In genomic region chr1:177531791-177532190, GRCm38 (mm10) we compare ENCODE assay signal across 12 mouse cellular contexts.
DNase-seq lines count a peak whose midpoint lies in the region; ATAC-seq lines count a peak whose summit lies in the region.
"Had no signal": no experiment of that assay in that cellular context is flagged by ENCODE, and none has a peak within 500 bp of the region (broad histone marks: within the 10 kb centered on the region; RNA-seq: fewer than 3 reads in every experiment).

No protein-coding gene starts in this region.

- no peaks in the 10 kb centered on the region for H3K36me3 ChIP-seq in liver, embryonic 16.5 days (ENCODE audit: control insufficient read depth, insufficient read depth)
- H3K36me3 ChIP-seq in liver, embryonic 12.5 days, result no peaks in the 10 kb centered on the region
- H3K36me3 ChIP-seq in heart, embryonic 12.5 days, result no peaks in the 10 kb centered on the region
- H3K36me3 ChIP-seq: stomach, embryonic 15.5 days had no signal

- 21% methylated on average over 2 of the region's 2 CpGs for WGBS in liver, embryonic 16.5 days (ENCODE audit: insufficient replicate concordance)
- 28% methylated on average over 2 of the region's 2 CpGs for whole genome bisulfite sequencing in liver, embryonic 12.5 days (ENCODE audit: insufficient replicate concordance)
- WGBS in heart, embryonic 12.5 days, result 62% methylated on average over 2 of the region's 2 CpGs

- no peak overlapping the region for H3K9ac ChIP-seq in liver, embryonic 16.5 days (ENCODE audit: low read depth, low read length)
- no peak overlapping the region for H3K9ac ChIP-seq in liver, embryonic 12.5 days
- no peak overlapping the region for H3K9ac ChIP-seq in heart, embryonic 12.5 days
- H3K9ac ChIP-seq: hindbrain, embryonic 14.5 days; stomach, embryonic 15.5 days had no signal

- H3K27me3 ChIP-seq in liver, embryonic 16.5 days (ENCODE audit: control insufficient read depth, insufficient read depth, low read depth, low read length), result no peaks in the 10 kb centered on the region
- H3K27me3 ChIP-seq in liver, embryonic 12.5 days (replicated peaks), result no peaks in the 10 kb centered on the region
- H3K27me3 ChIP-seq in heart, embryonic 12.5 days (replicated peaks), result no peaks in the 10 kb centered on the region
- H3K27me3 ChIP-seq: stomach, embryonic 15.5 days had no signal

- ATAC-seq in liver, embryonic 16.5 days (ENCODE audit: low read depth), result peak; percentile 30; the same call in 1 of the 2 replicates
- no peak for ATAC-seq in liver, embryonic 12.5 days
- ATAC-seq in heart, embryonic 12.5 days (ENCODE audit: insufficient number of reproducible peaks, low FRiP score), result peak; percentile 73
- no peak for ATAC-seq in frontal cortex, adult (ENCODE audit: low TSS enrichment)

- H3K4me1 ChIP-seq in liver, embryonic 16.5 days (ENCODE audit: control insufficient read depth, low read depth, low read length), result no peaks in the 10 kb centered on the region
- H3K4me1 ChIP-seq in liver, embryonic 12.5 days, result no peaks in the 10 kb centered on the region
- no peaks in the 10 kb centered on the region for H3K4me1 ChIP-seq in heart, embryonic 12.5 days (replicated peaks)
- H3K4me1 ChIP-seq: stomach, embryonic 15.5 days had no signal

- H3K9me3 ChIP-seq in liver, embryonic 16.5 days (replicated peaks; ENCODE audit: control insufficient read depth, low read length), result no peaks in the 10 kb centered on the region
- H3K9me3 ChIP-seq in liver, embryonic 12.5 days (replicated peaks), result no peaks in the 10 kb centered on the region
- no peaks in the 10 kb centered on the region for H3K9me3 ChIP-seq in heart, embryonic 12.5 days (replicated peaks)
- H3K9me3 ChIP-seq: stomach, embryonic 15.5 days had no signal

- H3K4me2 ChIP-seq in liver, embryonic 16.5 days (ENCODE audit: low read depth, low read length), result no peak overlapping the region
- no peak overlapping the region for H3K4me2 ChIP-seq in liver, embryonic 12.5 days
- H3K4me2 ChIP-seq in heart, embryonic 12.5 days, result no peak overlapping the region
- H3K4me2 ChIP-seq: hindbrain, embryonic 14.5 days; midbrain, embryonic 11.5 days; stomach, embryonic 15.5 days had no signal

- H3K27ac ChIP-seq in liver, embryonic 16.5 days (ENCODE audit: low read length), result no peak overlapping the region
- no peak overlapping the region for H3K27ac ChIP-seq in liver, embryonic 12.5 days
- no peak overlapping the region for H3K27ac ChIP-seq in heart, embryonic 12.5 days (ENCODE audit: poor library complexity, severe bottlenecking)
- H3K27ac ChIP-seq: hindbrain, embryonic 14.5 days; stomach, embryonic 15.5 days had no signal

- DNase-seq in kidney, postnatal 10 days, result peak; percentile 56
- DNase-seq in naive thymus-derived CD4-positive, alpha-beta T cell, adult 2 months (ENCODE audit: low read depth), result peak; percentile 10
- no peak for DNase-seq in layer of hippocampus, adult 18-20 months (ENCODE audit: low spot score in 2 of 2)
- DNase-seq in ovary, postnatal 36 days (ENCODE audit: low spot score), result no peak
- DNase-seq: cerebellum, adult 11 months had no signal

- H3K4me3 ChIP-seq in liver, embryonic 16.5 days (ENCODE audit: low read depth, low read length), result no peak overlapping the region
- no peak overlapping the region for H3K4me3 ChIP-seq in liver, embryonic 12.5 days
- H3K4me3 ChIP-seq in heart, embryonic 12.5 days, result no peak overlapping the region
- H3K4me3 ChIP-seq: stomach, embryonic 15.5 days had no signal

Comparison
In these comparisons a context has a peak if more than half of its experiments do, and no peak if none do; other contexts are left out.
1. ATAC-seq: peak in liver, embryonic 16.5 days (single experiment) and heart, embryonic 12.5 days (single experiment); none in liver, embryonic 12.5 days (single experiment) and frontal cortex, adult (single experiment).
2. DNase-seq: peak in kidney, postnatal 10 days (single experiment) and naive thymus-derived CD4-positive, alpha-beta T cell, adult 2 months (single experiment); none in layer of hippocampus, adult 18-20 months (0 of 2) and ovary, postnatal 36 days (single experiment).